Mouse (Mus musculus): ENCODE measurements around the gene Ubxn1. TPM values are rescaled to one million over a fixed set of nuclear protein-coding genes. Genes with fewer than 3 reads are reported as not detected.
"Not testable (repeated sequence)": the region's sequence is repeated elsewhere in the genome, so short reads cannot be mapped to it uniquely, and the experiment has no call there.

The Ubxn1 gene
- polyA plus RNA-seq, 1 experiment = 169 TPM

DNA sequence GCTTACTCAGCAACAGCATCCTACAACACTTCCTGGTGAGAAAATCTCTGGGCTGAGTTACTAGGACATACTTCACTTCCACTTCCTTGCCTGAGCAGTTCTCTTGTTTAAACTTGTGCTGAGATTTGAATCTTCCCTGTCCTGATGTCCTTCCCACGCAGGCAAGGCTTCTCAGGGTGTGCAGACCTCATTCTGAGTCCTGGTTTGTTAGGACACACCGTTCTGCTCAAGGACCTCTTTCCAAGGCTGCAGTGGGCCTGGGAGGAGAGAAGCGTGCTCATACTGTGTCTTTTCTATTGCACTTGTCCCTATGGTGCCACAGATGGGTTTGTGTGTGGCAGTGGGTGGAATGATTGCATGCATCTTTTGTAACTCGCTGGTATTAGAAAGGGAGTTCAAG is 38.3 kb upstream of the Ubxn1 start:
- Histone ChIP-seq H3ac (ENCODE audit: control insufficient read depth, insufficient read length, low read depth) (no peak overlapping the region), H3K79me3 (ENCODE audit: low read depth) (peaks cover 2% of the 10 kb centered on the region), H3K36me3 (ENCODE audit: control insufficient read depth, insufficient read depth) (peaks cover 90% of the 10 kb centered on the region), H3K4me3 (ENCODE audit: insufficient read depth, poor library complexity, severe bottlenecking) (no peak overlapping the region), H3K79me2 (ENCODE audit: control insufficient read depth, insufficient read depth) (peaks cover 12% of the 10 kb centered on the region), H3K27me3 (ENCODE audit: control insufficient read depth, insufficient read depth, insufficient read length) (no peaks in the 10 kb centered on the region)
- TF ChIP-seq CEBPB (IDR thresholded peaks at IDR 0.05; ENCODE audit: low read depth) (no peak), FOSL1 (IDR thresholded peaks at IDR 0.05; ENCODE audit: insufficient read depth, low read length, poor library complexity, severe bottlenecking) (no peak), MAX (IDR thresholded peaks at IDR 0.05) (no peak), CTCF (IDR thresholded peaks at IDR 0.05; ENCODE audit: control insufficient read depth, insufficient read depth, insufficient read length) (no peak), MYOG (IDR thresholded peaks at IDR 0.05; ENCODE audit: control insufficient read depth, extremely low read depth, insufficient read length) (no peak), MYOD1 (IDR thresholded peaks at IDR 0.05; ENCODE audit: control insufficient read depth, insufficient read length, low read depth) (no peak), USF1 (IDR thresholded peaks at IDR 0.05; ENCODE audit: low read depth) (no peak)

DNA sequence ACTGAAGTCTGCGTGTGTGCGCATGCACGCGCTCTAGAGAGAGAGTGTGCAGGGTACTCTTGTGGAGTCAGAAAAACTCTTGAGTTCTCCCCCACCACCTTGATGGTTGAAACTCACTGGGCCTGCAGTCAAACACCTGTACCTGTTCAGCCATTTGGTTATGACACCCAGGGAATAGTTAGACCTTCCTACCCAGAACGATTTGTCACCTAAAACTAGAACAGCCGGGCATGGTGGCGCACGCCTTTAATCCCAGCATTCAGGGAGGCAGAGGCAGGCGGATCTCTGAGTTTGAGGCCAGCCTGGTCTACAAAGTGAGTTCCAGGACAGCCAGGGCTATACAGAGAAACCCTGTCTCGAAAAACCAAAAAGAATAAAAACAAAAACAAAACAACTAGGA is 35.0 kb upstream of the Ubxn1 start:
- H3K36me3 ChIP-seq (ENCODE audit: control insufficient read depth, insufficient read depth) = peaks cover 77% of the 10 kb centered on the region
- not testable (repeated sequence) for H3ac ChIP-seq (ENCODE audit: control insufficient read depth, insufficient read length, low read depth); H3K27me3 ChIP-seq (ENCODE audit: control insufficient read depth, insufficient read depth, insufficient read length); H3K79me3 ChIP-seq (ENCODE audit: low read depth); H3K79me2 ChIP-seq (ENCODE audit: control insufficient read depth, insufficient read depth); H3K4me3 ChIP-seq (ENCODE audit: insufficient read depth, poor library complexity, severe bottlenecking)

DNA sequence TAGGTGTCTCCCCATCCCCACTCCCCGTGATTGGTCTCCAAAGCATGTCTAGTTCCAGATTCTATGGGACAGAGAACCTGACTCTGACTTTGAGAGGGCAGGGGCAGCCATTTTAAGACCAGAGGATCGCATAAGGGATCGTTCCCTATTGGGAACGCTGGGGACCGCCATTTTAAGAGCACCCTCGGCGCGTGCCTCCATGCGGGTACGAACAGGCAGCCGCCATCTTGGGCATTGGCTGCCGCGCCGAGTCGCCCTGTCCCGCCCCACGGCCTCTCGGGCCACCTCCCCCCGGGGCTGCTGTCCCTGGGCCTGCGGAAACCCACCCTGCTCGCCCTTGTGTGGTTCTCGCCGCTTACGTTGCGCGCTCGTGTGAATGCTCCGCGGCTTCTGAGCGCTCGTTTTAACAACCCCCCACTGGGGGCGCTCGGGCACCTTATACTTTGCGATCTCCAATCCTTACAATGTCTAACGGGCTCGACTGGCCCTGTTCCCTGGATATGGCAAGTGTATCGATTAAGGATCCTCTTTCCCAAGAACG is 34.0 kb upstream of the Ubxn1 start, which contains the start of gene Bscl2:
Gene Bscl2, plus strand, starts transcription at position 217 of the 541 bp plus-strand sequence.
- peaks cover 73% of the 10 kb centered on the region for H3K36me3 ChIP-seq (ENCODE audit: control insufficient read depth, insufficient read depth)
- H3K4me3 ChIP-seq (ENCODE audit: insufficient read depth, poor library complexity, severe bottlenecking) = peak within 1 kb of the TSS; percentile 18
- H3K79me2 ChIP-seq (ENCODE audit: control insufficient read depth, insufficient read depth) = no peaks in the 10 kb centered on the region
- H3ac ChIP-seq (ENCODE audit: control insufficient read depth, insufficient read length, low read depth) = peak within 1 kb of the TSS; percentile 67
- H3K79me3 ChIP-seq (ENCODE audit: low read depth) = no peaks in the 10 kb centered on the region
- no peaks in the 10 kb centered on the region for H3K27me3 ChIP-seq (ENCODE audit: control insufficient read depth, insufficient read depth, insufficient read length)
- TF ChIP-seq USF1 (IDR thresholded peaks at IDR 0.05; ENCODE audit: low read depth) = no peak

DNA sequence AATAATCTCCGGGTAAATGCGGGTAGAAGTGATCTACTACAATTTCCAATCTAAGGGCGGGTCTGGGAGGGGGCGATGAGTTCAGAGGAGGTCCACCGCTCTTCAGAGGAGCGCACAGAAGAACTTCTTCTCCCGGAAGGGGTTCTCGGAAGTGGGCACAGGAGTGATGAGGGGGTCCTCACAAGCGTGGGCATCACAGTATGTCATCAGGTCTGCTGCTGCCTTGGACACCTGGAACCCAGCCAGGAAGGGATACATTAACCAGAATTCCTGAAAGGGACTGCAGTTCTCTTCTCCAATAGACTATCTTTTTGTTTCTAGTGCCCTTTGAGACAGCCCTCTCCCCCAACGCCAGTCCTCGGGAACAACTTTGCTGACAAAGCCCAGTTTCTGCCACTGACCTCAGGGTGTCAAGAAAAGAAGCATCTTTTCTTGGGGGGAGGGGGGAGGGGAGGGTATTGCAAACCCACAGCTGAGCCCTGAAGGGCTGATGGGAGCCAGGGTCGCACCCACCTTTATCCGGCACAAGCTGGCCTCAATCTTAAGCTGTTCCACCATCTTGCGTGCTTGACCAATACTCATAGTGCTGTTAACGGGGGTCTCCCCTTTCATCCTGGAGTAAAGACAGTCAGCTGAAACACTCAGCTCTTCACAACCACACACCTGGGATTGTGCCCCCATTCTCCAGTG is 33.1 kb upstream of the Ubxn1 start:
- H3K79me2 ChIP-seq (ENCODE audit: control insufficient read depth, insufficient read depth) = no peaks in the 10 kb centered on the region
- peaks cover 73% of the 10 kb centered on the region for H3K36me3 ChIP-seq (ENCODE audit: control insufficient read depth, insufficient read depth)
- no peaks in the 10 kb centered on the region for H3K27me3 ChIP-seq (ENCODE audit: control insufficient read depth, insufficient read depth, insufficient read length)
- H3K79me3 ChIP-seq (ENCODE audit: low read depth) = no peaks in the 10 kb centered on the region
- no peak overlapping the region for H3ac ChIP-seq (ENCODE audit: control insufficient read depth, insufficient read length, low read depth)
- peak overlapping the region; percentile 18 for H3K4me3 ChIP-seq (ENCODE audit: insufficient read depth, poor library complexity, severe bottlenecking)
- no peak for TF ChIP-seq CTCF (IDR thresholded peaks at IDR 0.05; ENCODE audit: control insufficient read depth, insufficient read depth, insufficient read length)
- no peak for TF ChIP-seq FOSL1 (IDR thresholded peaks at IDR 0.05; ENCODE audit: insufficient read depth, low read length, poor library complexity, severe bottlenecking)
- no peak for TF ChIP-seq MAX (IDR thresholded peaks at IDR 0.05)
- no peak for TF ChIP-seq CEBPB (IDR thresholded peaks at IDR 0.05; ENCODE audit: low read depth)
- TF ChIP-seq MYOG (IDR thresholded peaks at IDR 0.05; ENCODE audit: control insufficient read depth, extremely low read depth, insufficient read length) = no peak
- no peak for TF ChIP-seq USF1 (IDR thresholded peaks at IDR 0.05; ENCODE audit: low read depth)
- TF ChIP-seq MYOD1 (IDR thresholded peaks at IDR 0.05; ENCODE audit: control insufficient read depth, insufficient read length, low read depth) = no peak

DNA sequence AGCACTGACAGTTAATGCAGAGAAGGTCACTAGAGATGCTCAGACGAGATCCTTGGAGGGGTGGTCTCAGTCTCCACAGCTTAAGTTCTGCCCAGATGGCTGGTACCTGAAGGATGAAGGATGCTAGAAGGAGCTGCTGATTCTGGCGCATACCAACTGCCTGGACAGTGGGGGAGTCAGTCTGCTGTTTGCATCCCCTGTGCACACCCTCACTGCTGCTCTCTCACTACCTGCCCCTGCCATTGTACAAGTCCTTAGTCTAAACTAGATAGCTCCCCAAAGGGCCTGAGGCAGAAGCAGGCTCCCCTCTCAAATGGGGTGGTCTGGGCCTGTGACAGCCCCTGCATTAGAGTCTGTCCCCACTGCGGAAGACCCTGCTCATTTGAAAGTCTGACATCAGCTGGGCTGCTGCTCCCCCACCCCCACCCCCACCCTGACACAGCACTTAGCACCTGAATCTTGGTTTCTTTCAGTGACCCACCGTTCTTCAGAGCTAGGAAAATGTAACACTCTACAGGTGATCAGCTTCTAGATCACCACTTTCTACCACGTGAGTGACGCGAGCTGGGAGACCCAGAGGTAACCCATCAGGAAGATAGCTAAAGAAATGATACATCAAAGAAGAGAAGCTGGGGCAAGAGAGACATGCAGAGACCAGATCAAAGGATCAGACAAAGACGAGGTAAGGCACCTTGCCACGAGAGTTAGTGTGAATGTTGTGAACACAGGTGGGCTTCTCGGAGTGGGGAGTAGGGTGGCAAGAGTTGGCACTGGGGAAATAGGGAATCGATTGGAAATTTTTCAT is 32.0 kb upstream of the Ubxn1 start, which contains the start of gene Gng3:
Gene Gng3, minus strand, starts transcription at position 92 of the 805 bp plus-strand sequence.
- peaks cover 63% of the 10 kb centered on the region for H3K36me3 ChIP-seq (ENCODE audit: control insufficient read depth, insufficient read depth)
- H3K79me3 ChIP-seq (ENCODE audit: low read depth) = no peaks in the 10 kb centered on the region
- H3K4me3 ChIP-seq (ENCODE audit: insufficient read depth, poor library complexity, severe bottlenecking) = no peak within 1 kb of the TSS
- H3K27me3 ChIP-seq (ENCODE audit: control insufficient read depth, insufficient read depth, insufficient read length) = no peaks in the 10 kb centered on the region
- TF ChIP-seq FOSL1 (IDR thresholded peaks at IDR 0.05; ENCODE audit: insufficient read depth, low read length, poor library complexity, severe bottlenecking) (no peak), CEBPB (IDR thresholded peaks at IDR 0.05; ENCODE audit: low read depth) (no peak), CTCF (IDR thresholded peaks at IDR 0.05; ENCODE audit: control insufficient read depth, insufficient read depth, insufficient read length) (no peak), MAX (IDR thresholded peaks at IDR 0.05) (no peak), MYOD1 (IDR thresholded peaks at IDR 0.05; ENCODE audit: control insufficient read depth, insufficient read length, low read depth) (no peak), USF1 (IDR thresholded peaks at IDR 0.05; ENCODE audit: low read depth) (no peak), MYOG (IDR thresholded peaks at IDR 0.05; ENCODE audit: control insufficient read depth, extremely low read depth, insufficient read length) (no peak)
- H3K79me2 ChIP-seq (ENCODE audit: control insufficient read depth, insufficient read depth) = no peaks in the 10 kb centered on the region
- no peak within 1 kb of the TSS for H3ac ChIP-seq (ENCODE audit: control insufficient read depth, insufficient read length, low read depth)

Measured in C2C12 (cell line).